Mouse (Mus musculus) testis, adult 2 months (tissue): ENCODE measurements around the gene Car12.

ENCODE experiments used
- CTCF ChIP-seq: fragments of 200-500 bp; IDR thresholded peaks from 2 replicates; pipeline ENCODE4 v1.5.1; 2012; ENCODE audit warnings: low read depth, mild to moderate bottlenecking, inconsistent platforms, low read length, moderate library complexity; ENCODE audit not compliant: control insufficient read depth, insufficient read depth, insufficient replicate concordance
- POLR2A ChIP-seq: fragments of 200-500 bp; IDR thresholded peaks from 2 replicates; pipeline ENCODE4 v1.6.1; 2012; ENCODE audit warnings: low read depth, mild to moderate bottlenecking, inconsistent platforms, low read length, moderate library complexity; ENCODE audit not compliant: control insufficient read depth

- TF ChIP-seq POLR2A (no peak), CTCF (no peak)
Observed at GRCm38 (mm10) chr9:66705766-66706165, 7.7 kb upstream of the Car12 start.
